Mouse (Mus musculus): ENCODE measurements at regions not wholly inside any gene's neighbourhood (a gene's known extent, or its start where the extent isn't known, plus 50 kb on each side); places are given as distances from the start of the nearest gene placed in this dataset.

DNA sequence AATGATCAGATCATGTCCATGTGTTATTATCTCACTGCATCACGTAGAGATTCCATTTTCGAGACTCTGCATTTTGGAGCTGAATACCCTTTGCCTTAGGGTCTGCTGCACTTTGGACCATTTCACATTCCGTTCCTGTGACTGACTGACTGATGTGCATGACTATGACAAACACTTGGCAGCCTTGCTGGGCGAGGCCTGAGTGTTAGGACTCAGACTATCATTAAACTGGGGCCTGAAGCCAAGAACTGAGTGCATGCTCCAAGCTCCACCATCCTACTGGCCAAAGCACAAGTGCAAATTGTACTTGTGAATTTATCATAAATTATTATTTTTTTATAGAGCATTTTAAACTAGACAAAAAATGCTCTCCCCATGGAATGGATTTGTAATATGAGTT, 547.8 kb downstream of the Bckdhb start:
- no peak for TF ChIP-seq CTCF (conservative IDR thresholded peaks at IDR 0.05; ENCODE audit: low read length)
- no peak for TF ChIP-seq NANOG (IDR thresholded peaks at IDR 0.05; ENCODE audit: borderline replicate concordance, low read length)

Data from E14TG2a.4 (cell line).